Mouse (Mus musculus) MEL (cell line): Measurements from ENCODE around the gene Ptma.

ENCODE experiments used
- CTCF ChIP-seq, 3 experiments: IDR thresholded peaks in 2 of 3; conservative IDR thresholded peaks in 1 of 3; 2 replicates each; pipeline ENCODE4 v1.5.1; 2011 to 2012; ENCODE audit warnings: low read length in 3 of 3, low read depth in 2 of 3, mild to moderate bottlenecking in 2 of 3, improper control_type of control experiment in 1 of 3, inconsistent platforms in 1 of 3, mixed read lengths in 1 of 3, moderate library complexity in 1 of 3; ENCODE audit not compliant: control insufficient read depth in 1 of 3, insufficient read depth in 1 of 3, poor library complexity in 1 of 3, severe bottlenecking in 1 of 3
- ELF1 ChIP-seq: IDR thresholded peaks from 2 replicates; pipeline ENCODE4 v1.6.1; 2014; ENCODE audit warnings: low read depth, mild to moderate bottlenecking, inconsistent platforms, low read length, improper control_type of control experiment, moderate library complexity
- ETS1 ChIP-seq: IDR thresholded peaks from 2 replicates; pipeline ENCODE4 v1.6.1; 2012; ENCODE audit warnings: low read depth, mild to moderate bottlenecking, inconsistent platforms, low read length, improper control_type of control experiment, moderate library complexity
- GATA1 ChIP-seq: IDR thresholded peaks from 2 replicates; pipeline ENCODE4 v1.6.1; 2011; ENCODE audit warnings: low read depth, low read length, improper control_type of control experiment
- HCFC1 ChIP-seq: IDR thresholded peaks from 2 replicates; pipeline ENCODE4 v1.6.1; 2012; ENCODE audit warnings: low read depth, mild to moderate bottlenecking, inconsistent platforms, low read length, improper control_type of control experiment, moderate library complexity
- MEF2A ChIP-seq: IDR thresholded peaks from 2 replicates; pipeline ENCODE4 v1.6.1; 2014; ENCODE audit warnings: low read depth, mild to moderate bottlenecking, inconsistent platforms, low read length, improper control_type of control experiment; ENCODE audit not compliant: poor library complexity, insufficient replicate concordance, severe bottlenecking; ENCODE audit errors: extremely low read depth
- POLR2A ChIP-seq, 2 experiments: IDR thresholded peaks; 2 replicates each; pipeline ENCODE4 v1.6.1; 2011 to 2012; ENCODE audit warnings: low read length in 2 of 2, mild to moderate bottlenecking in 2 of 2, control low read depth in 1 of 2, improper control_type of control experiment in 1 of 2, low read depth in 1 of 2, moderate library complexity in 1 of 2; ENCODE audit not compliant: control insufficient read depth in 1 of 2, insufficient read depth in 1 of 2, poor library complexity in 1 of 2
- USF1 ChIP-seq: IDR thresholded peaks from 2 replicates; pipeline ENCODE4 v1.6.1; 2014; ENCODE audit warnings: low read depth, mild to moderate bottlenecking, inconsistent platforms, low read length, improper control_type of control experiment, moderate library complexity
- ZNF384 ChIP-seq: IDR thresholded peaks from 2 replicates; pipeline ENCODE4 v1.6.1; 2012; ENCODE audit warnings: low read depth, mild to moderate bottlenecking, inconsistent platforms, low read length, improper control_type of control experiment

GRCm38 (mm10) chr1:86506420-86506819 is 20.1 kb upstream of the Ptma start:
- TF ChIP-seq ZNF384: no peak
- TF ChIP-seq CTCF (IDR thresholded peaks at IDR 0.05 in 2 of 3, conservative IDR thresholded peaks at IDR 0.05 in 1 of 3; ENCODE audit: control insufficient read depth in 1 of 3, insufficient read depth in 1 of 3, low read depth in 2 of 3, low read length in 3 of 3, poor library complexity in 1 of 3, severe bottlenecking in 1 of 3): no peak
- TF ChIP-seq HCFC1: no peak
- no peak for TF ChIP-seq MEF2A
- TF ChIP-seq GATA1: no peak
- TF ChIP-seq ETS1: no peak
- no peak for TF ChIP-seq USF1
- TF ChIP-seq ELF1: no peak
- TF ChIP-seq POLR2A (IDR thresholded peaks at IDR 0.05; ENCODE audit: control insufficient read depth in 1 of 2, insufficient read depth in 1 of 2, low read depth in 1 of 2, low read length in 2 of 2, poor library complexity in 1 of 2): no peak
